In the genomic region with DNA sequence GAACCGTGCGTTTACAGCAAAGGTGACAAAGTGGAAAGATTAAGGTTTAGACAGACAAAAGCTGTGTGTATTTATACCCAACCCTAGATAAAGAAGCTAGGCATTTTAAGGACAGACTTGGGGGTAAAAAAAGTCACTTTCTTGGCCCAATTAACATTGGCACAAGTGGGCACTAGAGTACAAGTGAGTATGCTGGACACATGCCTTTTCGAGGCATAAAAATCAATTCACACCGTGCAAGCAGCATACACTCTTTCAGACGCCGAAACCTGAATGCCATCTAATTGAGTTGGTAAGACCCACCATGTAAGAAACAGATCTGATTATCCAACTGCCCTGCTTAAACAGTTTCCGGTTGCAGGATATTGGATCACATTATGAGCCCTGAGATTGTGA, we compare ENCODE assay signal across 8 mouse cellular contexts. TPM values are rescaled to one million over a fixed set of nuclear protein-coding genes. Genes with fewer than 3 reads are reported as not detected.
DNase-seq lines count a peak whose midpoint lies in the region; ATAC-seq and TF ChIP-seq lines count a peak whose summit lies in the region.
"Had no signal": no experiment of that assay in that cellular context is flagged by ENCODE, and none has a peak within 500 bp of the region (broad histone marks: within the 10 kb centered on the region; RNA-seq: fewer than 3 reads in every experiment).

No protein-coding gene starts in this region.

- H3K9ac ChIP-seq in intestine, embryonic 16.5 days (ENCODE audit: low read depth, low read length), result peak overlapping the region; percentile 49; the same call in 1 of the 2 replicates
- H3K9ac ChIP-seq in neural tube, embryonic 14.5 days (replicated peaks; ENCODE audit: low read depth, low read length), result no peak overlapping the region

- DNase-seq in lung, adult 2 months, result no peak
- no peak for DNase-seq in lung, postnatal 25 days (ENCODE audit: low spot score)
- no peak for DNase-seq in left cerebral cortex, adult 18-20 months (ENCODE audit: low spot score in 2 of 2)

- no peak for TF ChIP-seq CTCF in lung, adult 2 months (IDR thresholded peaks at IDR 0.05; ENCODE audit: insufficient read depth, low read length)
- no peak for TF ChIP-seq CTCF in embryonic fibroblast, embryonic 13.5 days (IDR thresholded peaks at IDR 0.05; ENCODE audit: borderline replicate concordance, insufficient read depth, low read length)

- no peak for TF ChIP-seq POLR2A in lung, adult 2 months (IDR thresholded peaks at IDR 0.05; ENCODE audit: borderline replicate concordance, extremely low read depth, low read depth, low read length)
- TF ChIP-seq POLR2A in embryonic fibroblast, embryonic 13.5 days (IDR thresholded peaks at IDR 0.05; ENCODE audit: low read depth, low read length), result 0 out of 2 replicates have a peak, but pooled peaks have one; percentile 3

- ATAC-seq in intestine, embryonic 16.5 days, result peak; percentile 45
- peak; percentile 9; the same call in 1 of the 2 replicates for ATAC-seq in neural tube, embryonic 14.5 days (ENCODE audit: low read depth)
- ATAC-seq in activated CD4-positive, CD25-positive, alpha-beta regulatory T cell, adult 4 months, result no peak

- no peak overlapping the region for H3K27ac ChIP-seq in embryonic fibroblast, embryonic 13.5 days (ENCODE audit: insufficient read depth, low read length)
- no peak overlapping the region for H3K27ac ChIP-seq in intestine, embryonic 16.5 days (ENCODE audit: low read length)
- no peak overlapping the region; the same call in 1 of the 2 replicates for H3K27ac ChIP-seq in neural tube, embryonic 14.5 days (ENCODE audit: low read depth, low read length)

- peak overlapping the region; percentile 84 for H3K4me3 ChIP-seq in lung, adult 2 months (replicated peaks; ENCODE audit: extremely low read depth, low read depth, low read length)
- 0 out of 2 replicates have a peak overlapping the region, but pooled peaks have one; percentile 3 for H3K4me3 ChIP-seq in embryonic fibroblast, embryonic 13.5 days (ENCODE audit: insufficient read depth, low read length)
- peak overlapping the region; percentile 88 for H3K4me3 ChIP-seq in intestine, embryonic 16.5 days (ENCODE audit: low read length)
- peak overlapping the region; percentile 96 for H3K4me3 ChIP-seq in neural tube, embryonic 14.5 days (ENCODE audit: low read depth, low read length)

- no peaks in the 10 kb centered on the region for H3K27me3 ChIP-seq in intestine, embryonic 16.5 days (replicated peaks; ENCODE audit: control insufficient read depth, insufficient read depth, low read length)
- no peaks in the 10 kb centered on the region for H3K27me3 ChIP-seq in neural tube, embryonic 14.5 days (ENCODE audit: control insufficient read depth, insufficient read depth, low read length)

- H3K4me2 ChIP-seq in intestine, embryonic 16.5 days (ENCODE audit: low read depth, low read length), result peak overlapping the region; percentile 71
- H3K4me2 ChIP-seq in neural tube, embryonic 14.5 days (ENCODE audit: low read depth, low read length), result peak overlapping the region; percentile 78

- WGBS in lung, adult 2 months, result 27% methylated on average over 7 of the region's 7 CpGs
- 29% methylated on average over 7 of the region's 7 CpGs for WGBS in intestine, embryonic 16.5 days
- 32% methylated on average over 7 of the region's 7 CpGs for WGBS in neural tube, embryonic 14.5 days

- no peaks in the 10 kb centered on the region for H3K36me3 ChIP-seq in intestine, embryonic 16.5 days (ENCODE audit: control insufficient read depth, insufficient read depth, low read length)
- no peaks in the 10 kb centered on the region for H3K36me3 ChIP-seq in neural tube, embryonic 14.5 days (ENCODE audit: control insufficient read depth, insufficient read depth, low read length)

- no peaks in the 10 kb centered on the region for H3K9me3 ChIP-seq in intestine, embryonic 16.5 days (ENCODE audit: control insufficient read depth, low read length)
- no peaks in the 10 kb centered on the region for H3K9me3 ChIP-seq in neural tube, embryonic 14.5 days (ENCODE audit: control insufficient read depth, low read length)

- H3K4me1 ChIP-seq in lung, adult 2 months (ENCODE audit: control insufficient read depth, insufficient read depth, low read length), result peaks cover 5% of the 10 kb centered on the region; the same call in 1 of the 2 replicates
- no peaks in the 10 kb centered on the region for H3K4me1 ChIP-seq in embryonic fibroblast, embryonic 13.5 days (ENCODE audit: control insufficient read depth, insufficient read depth, low read length)
- H3K4me1 ChIP-seq in intestine, embryonic 16.5 days (ENCODE audit: control insufficient read depth, insufficient read depth, low read length), result peaks cover 9% of the 10 kb centered on the region; the same call in 1 of the 2 replicates
- H3K4me1 ChIP-seq in neural tube, embryonic 14.5 days (ENCODE audit: control insufficient read depth, insufficient read depth, low read length), result peaks cover 15% of the 10 kb centered on the region

RNA-seq across cellular contexts. Expression of a gene that starts 0.4 kb away (rescaled TPM):
- 1.6 and 2.3 TPM in 2 replicates for polyA plus RNA-seq in lung, adult 2 months (2012; rRNA removed)
- 23.9 TPM in 2 replicates for polyA plus RNA-seq in embryonic fibroblast, embryonic 13.5 days (2011; ENCODE audit: insufficient read length, low read depth, missing spikeins)
- 28.0 and 31.7 TPM in 2 replicates for polyA plus RNA-seq in intestine, embryonic 16.5 days (2015; fragmentation: Nextera tagmentation; extraction: Ambion mirVana)
- polyA plus RNA-seq in neural tube, embryonic 14.5 days (2014; fragmentation: Nextera tagmentation; extraction: Ambion mirVana), result 40.5 and 47.7 TPM in 2 replicates
- 10 to 100 TPM; 16.3 to 17.3 TPM for total RNA-seq in left cerebral cortex, adult 18-20 months (2021)
- polyA plus RNA-seq in activated CD4-positive, CD25-positive, alpha-beta regulatory T cell, adult 4 months (2017; shearing (Covaris generic)), result 10 to 100 TPM; 50.7 to 51.6 TPM

RNA-seq across cellular contexts. Expression of a gene that starts 56.3 kb away (rescaled TPM):
- polyA plus RNA-seq in lung, adult 2 months (2012; rRNA removed), result 0.20 TPM in 1 of 2 replicates, not detected in the other
- 0.12 TPM in 1 of 2 replicates, not detected in the other for polyA plus RNA-seq in embryonic fibroblast, embryonic 13.5 days (2011; ENCODE audit: insufficient read length, low read depth, missing spikeins)
- 0.42 and 0.44 TPM in 2 replicates for polyA plus RNA-seq in intestine, embryonic 16.5 days (2015; fragmentation: Nextera tagmentation; extraction: Ambion mirVana)
- 13.7 and 16.6 TPM in 2 replicates for polyA plus RNA-seq in neural tube, embryonic 14.5 days (2014; fragmentation: Nextera tagmentation; extraction: Ambion mirVana)
- 10 to 100 TPM; 20.4 to 21.4 TPM for total RNA-seq in left cerebral cortex, adult 18-20 months (2021)
- polyA plus RNA-seq in activated CD4-positive, CD25-positive, alpha-beta regulatory T cell, adult 4 months (2017; shearing (Covaris generic)), result 1 to 10 TPM; 1.6 to 2.8 TPM
- total RNA-seq: hematopoietic stem cell, adult 5-6 weeks had no signal

Comparison
In these comparisons a context has a peak if more than half of its experiments do, and no peak if none do; other contexts are left out.
1. H3K4me3 ChIP-seq: peak in every context shown above with its lines; median percentile 96 in neural tube, embryonic 14.5 days; 88 in intestine, embryonic 16.5 days; 84 in lung, adult 2 months; 3 in embryonic fibroblast, embryonic 13.5 days.